Mouse (Mus musculus): ENCODE data around the gene Rcor1.

Gene Rcor1

GRCm38 (mm10) chr12:111162312-111163061 lies 123.3 kb downstream of the Rcor1 start:
- no peak for DNase-seq (ENCODE audit: low spot score in 2 of 2)

GRCm38 (mm10) chr12:111164310-111164751 lies 125.2 kb downstream of the Rcor1 start:
- peak; percentile 79 to 90 for DNase-seq (ENCODE audit: low spot score in 2 of 2)

- no peak for DNase-seq (ENCODE audit: low spot score in 2 of 2)
Measured at GRCm38 (mm10) chr12:111165146-111165812, 126.1 kb downstream of the Rcor1 start.

Measured in cerebellum, postnatal 4 days (tissue).